Mouse (Mus musculus) hindbrain, embryonic 11.5 days (tissue): Measurements from ENCODE around the gene Fancc. TPM values are rescaled to one million over a fixed set of nuclear protein-coding genes. Genes with fewer than 3 reads are reported as not detected.

Experiments
- ATAC-seq: fragments of 200-750 bp; cut with Nextera tagmentation; 2 replicates; pipeline ENCODE4 v1.8.0; 2017; ENCODE audit warnings: mild to moderate bottlenecking, moderate TSS enrichment, moderate library complexity; ENCODE audit not compliant: low FRiP score
- DNase-seq: peaks from one replicate; pipeline ENCODE4 v3.0.0-alpha.2; 2015; ENCODE audit warnings: low spot score
- H3K27ac ChIP-seq: fragments of 300-500 bp; sonication (generic); 2 replicates; pipeline ENCODE4 v1.5.1; 2014; ENCODE audit warnings: mild to moderate bottlenecking, low read depth, low read length
- H3K27me3 ChIP-seq: fragments of 300-500 bp; sonication (generic); 2 replicates; pipeline ENCODE4 v1.6.1; 2014; ENCODE audit warnings: mild to moderate bottlenecking, low read length, moderate library complexity, mixed read lengths; ENCODE audit not compliant: control insufficient read depth, insufficient read depth
- H3K36me3 ChIP-seq: fragments of 300-500 bp; sonication (generic); 2 replicates; pipeline ENCODE4 v1.6.1; 2014; ENCODE audit warnings: mild to moderate bottlenecking, low read length, moderate library complexity, mixed read lengths; ENCODE audit not compliant: control insufficient read depth, insufficient read depth
- H3K4me1 ChIP-seq: fragments of 300-500 bp; sonication (generic); replicated peaks from 2 replicates; pipeline ENCODE4 v1.6.1; 2014; ENCODE audit warnings: low read length, mixed read lengths; ENCODE audit not compliant: control insufficient read depth, insufficient read depth
- H3K4me2 ChIP-seq: fragments of 300-500 bp; sonication (generic); replicated peaks from 2 replicates; pipeline ENCODE4 v1.6.1; 2014; ENCODE audit warnings: mild to moderate bottlenecking, low read depth, low read length
- H3K4me3 ChIP-seq: fragments of 300-500 bp; sonication (generic); 2 replicates; pipeline ENCODE4 v1.5.1; 2014; ENCODE audit warnings: low read depth, low read length
- H3K9ac ChIP-seq: fragments of 300-500 bp; sonication (generic); 2 replicates; pipeline ENCODE4 v1.6.1; 2014; ENCODE audit warnings: low read depth, low read length
- H3K9me3 ChIP-seq: fragments of 300-500 bp; sonication (generic); 2 replicates; pipeline ENCODE4 v1.6.1; 2016; ENCODE audit warnings: low read length; ENCODE audit not compliant: control insufficient read depth
- WGBS: fragments of 180-500 bp; shearing (Covaris S2); extraction: QIAGEN DNeasy Blood & Tissue Kit; methylation state at CpG from one replicate; pipeline ENCODE4 v1.1.7; 2014; 5-methylcytosine and 5-hydroxymethylcytosine counted together
- polyA plus RNA-seq: library from polyadenylated mRNA; unstranded; fragments of >200 nt; fragmentation: Nextera tagmentation; extraction: Ambion mirVana; gene quantifications from 2 replicates; pipeline ENCODE4 v1.2.1, GENCODE M21; 2014

Fancc gene
- polyA plus RNA-seq, 1 experiment from 2014 or later = 26.1 TPM

GRCm38 (mm10) chr13:63268371-63268770 is 228.7 kb downstream of the Fancc start:
- Histone ChIP-seq H3K4me1 (0 out of 2 replicates have a peak, but pooled peaks cover 6% of the 10 kb centered on the region), H3K9me3 (no peaks in the 10 kb centered on the region), H3K27me3 (peaks cover 19% of the 10 kb centered on the region), H3K36me3 (no peaks in the 10 kb centered on the region), H3K27ac (no peak overlapping the region), H3K4me2 (no peak overlapping the region), H3K4me3 (no peak overlapping the region), H3K9ac (no peak overlapping the region)
- DNase-seq (no peak), ATAC-seq (no peak)
- WGBS = 87% methylated on average over 4 of the region's 4 CpGs

GRCm38 (mm10) chr13:63262168-63262957 is 234.7 kb downstream of the Fancc start:
- no peak overlapping the region for H3K9ac ChIP-seq
- no peaks in the 10 kb centered on the region for H3K9me3 ChIP-seq
- H3K4me3 ChIP-seq = no peak overlapping the region
- H3K4me1 ChIP-seq = no peaks in the 10 kb centered on the region; the same call in 1 of the 2 replicates
- no peak overlapping the region for H3K4me2 ChIP-seq
- ATAC-seq = no peak
- H3K27ac ChIP-seq = no peak overlapping the region
- no peaks in the 10 kb centered on the region; the same call in 1 of the 2 replicates for H3K27me3 ChIP-seq
- no peaks in the 10 kb centered on the region for H3K36me3 ChIP-seq
- DNase-seq = no peak
- WGBS = 94% methylated on average over 1 of the region's 1 CpGs

- ATAC-seq (no peak), DNase-seq (no peak)
- H3K9ac ChIP-seq = no peak overlapping the region
- H3K36me3 ChIP-seq = no peaks in the 10 kb centered on the region
- no peak overlapping the region for H3K4me2 ChIP-seq
- 97% methylated on average over 3 of the region's 3 CpGs for WGBS
- H3K4me3 ChIP-seq = no peak overlapping the region
- no peaks in the 10 kb centered on the region for H3K9me3 ChIP-seq
- H3K27ac ChIP-seq = no peak overlapping the region
- no peaks in the 10 kb centered on the region; the same call in 1 of the 2 replicates for H3K4me1 ChIP-seq
- H3K27me3 ChIP-seq = no peaks in the 10 kb centered on the region; the same call in 1 of the 2 replicates
These were observed 235.4 kb downstream of the Fancc start for GRCm38 (mm10) chr13:63261676-63262075.

GRCm38 (mm10) chr13:63260753-63261631 is 236.1 kb downstream of the Fancc start:
- Histone ChIP-seq H3K27me3 (no peaks in the 10 kb centered on the region; the same call in 1 of the 2 replicates), H3K36me3 (no peaks in the 10 kb centered on the region), H3K9me3 (no peaks in the 10 kb centered on the region), H3K4me1 (no peaks in the 10 kb centered on the region; the same call in 1 of the 2 replicates), H3K4me2 (no peak overlapping the region), H3K27ac (no peak overlapping the region; the same call in 1 of the 2 replicates), H3K9ac (no peak overlapping the region), H3K4me3 (no peak overlapping the region)
- DNase-seq (no peak), ATAC-seq (0 out of 2 replicates have a peak, but pooled peaks have one; percentile 33)
- WGBS = 70% methylated on average over 18 of the region's 18 CpGs

GRCm38 (mm10) chr13:63260133-63260532 is 236.9 kb downstream of the Fancc start:
- Histone ChIP-seq H3K36me3 (no peaks in the 10 kb centered on the region), H3K4me3 (no peak overlapping the region), H3K9ac (no peak overlapping the region), H3K9me3 (no peaks in the 10 kb centered on the region), H3K27ac (no peak overlapping the region), H3K4me2 (no peak overlapping the region), H3K27me3 (no peaks in the 10 kb centered on the region; the same call in 1 of the 2 replicates), H3K4me1 (no peaks in the 10 kb centered on the region; the same call in 1 of the 2 replicates)
- 41% methylated on average over 4 of the region's 4 CpGs for WGBS
- DNase-seq = no peak
- no peak for ATAC-seq

GRCm38 (mm10) chr13:63258671-63259070 is 238.4 kb downstream of the Fancc start:
- Histone ChIP-seq H3K9me3 (no peaks in the 10 kb centered on the region), H3K4me1 (no peaks in the 10 kb centered on the region; the same call in 1 of the 2 replicates), H3K9ac (no peak overlapping the region), H3K27ac (no peak overlapping the region), H3K27me3 (no peaks in the 10 kb centered on the region; the same call in 1 of the 2 replicates), H3K36me3 (no peaks in the 10 kb centered on the region), H3K4me3 (no peak overlapping the region), H3K4me2 (no peak overlapping the region)
- no peak for DNase-seq
- 90% methylated on average over 4 of the region's 4 CpGs for WGBS
- ATAC-seq = no peak

- H3K4me3 ChIP-seq = no peak overlapping the region
- 74% methylated on average over 6 of the region's 6 CpGs for WGBS
- no peak for DNase-seq
- ATAC-seq = no peak
- H3K9me3 ChIP-seq = no peaks in the 10 kb centered on the region
- H3K4me2 ChIP-seq = no peak overlapping the region
- H3K27ac ChIP-seq = no peak overlapping the region
- H3K27me3 ChIP-seq = no peaks in the 10 kb centered on the region; the same call in 1 of the 2 replicates
- H3K36me3 ChIP-seq = no peaks in the 10 kb centered on the region
- no peak overlapping the region for H3K9ac ChIP-seq
- H3K4me1 ChIP-seq = no peaks in the 10 kb centered on the region; the same call in 1 of the 2 replicates
These were observed 238.9 kb downstream of the Fancc start for GRCm38 (mm10) chr13:63258167-63258582.

GRCm38 (mm10) chr13:63256807-63257206 is 240.3 kb downstream of the Fancc start:
- peak; percentile 44 for DNase-seq
- Histone ChIP-seq H3K27ac (no peak overlapping the region), H3K9ac (no peak overlapping the region)

More at GRCm38 (mm10) chr13:63256807-63257206, 240.3 kb downstream of the Fancc start:
- ATAC-seq = peak; percentile 70
- Histone ChIP-seq H3K36me3 (no peaks in the 10 kb centered on the region), H3K4me3 (no peak overlapping the region), H3K27me3 (no peaks in the 10 kb centered on the region; the same call in 1 of the 2 replicates), H3K4me2 (no peak overlapping the region), H3K4me1 (no peaks in the 10 kb centered on the region; the same call in 1 of the 2 replicates), H3K9me3 (no peaks in the 10 kb centered on the region)
- WGBS = 71% methylated on average over 7 of the region's 7 CpGs
